Mouse (Mus musculus) MEL (cell line): Measurements from ENCODE around the gene Vps9d1. TPM values are rescaled to one million over a fixed set of nuclear protein-coding genes. Genes with fewer than 3 reads are reported as not detected.
A peak's percentile ranks its signal among the peaks of the same experiment; 100 is the strongest.

Experiments used
- DNase-seq: peaks from one replicate; pipeline ENCODE4 v3.0.0; 2011; ENCODE audit warnings: low read depth, low spot score
- H3K27ac ChIP-seq: 2 replicates; pipeline ENCODE4 v1.5.1; 2012; ENCODE audit warnings: low read depth, mild to moderate bottlenecking, control low read depth, low read length, moderate library complexity; ENCODE audit not compliant: control insufficient read depth
- H3K27me3 ChIP-seq, 2 experiments: fragments of 150-350 bp in 1 of 2; sonication (generic) in 1 of 2; 2 replicates each; pipeline ENCODE4 v1.6.1; 2012; ENCODE audit warnings: low read length in 2 of 2, mild to moderate bottlenecking in 2 of 2, improper control_type of control experiment in 1 of 2, moderate library complexity in 1 of 2; ENCODE audit not compliant: insufficient read depth in 2 of 2, control insufficient read depth in 1 of 2
- H3K36me3 ChIP-seq, 2 experiments: 2 replicates each; pipeline ENCODE4 v1.6.1; 2012 to 2014; ENCODE audit warnings: low read length in 2 of 2, improper control_type of control experiment in 1 of 2, inconsistent platforms in 1 of 2, mild to moderate bottlenecking in 1 of 2; ENCODE audit not compliant: insufficient read depth in 2 of 2, control insufficient read depth in 1 of 2
- H3K4me1 ChIP-seq, 2 experiments: fragments of 150-350 bp in 1 of 2; sonication (generic) in 1 of 2; 2 replicates each; pipeline ENCODE4 v1.6.1; 2012; ENCODE audit warnings: low read length in 2 of 2, improper control_type of control experiment in 1 of 2, mild to moderate bottlenecking in 1 of 2; ENCODE audit not compliant: insufficient read depth in 2 of 2, control insufficient read depth in 1 of 2
- H3K4me3 ChIP-seq, 2 experiments: fragments of 150-350 bp in 1 of 2; sonication (generic) in 1 of 2; 2 replicates each; pipeline ENCODE4 v1.5.1; 2012; ENCODE audit warnings: low read depth in 2 of 2, low read length in 2 of 2, mild to moderate bottlenecking in 2 of 2, moderate library complexity in 2 of 2, control low read depth in 1 of 2, improper control_type of control experiment in 1 of 2; ENCODE audit not compliant: control insufficient read depth in 1 of 2, insufficient read depth in 1 of 2
- H3K79me2 ChIP-seq: 2 replicates; pipeline ENCODE4 v1.6.1; 2012; ENCODE audit warnings: mild to moderate bottlenecking, low read length, moderate library complexity; ENCODE audit not compliant: control insufficient read depth, poor library complexity, insufficient read depth
- H3K9ac ChIP-seq: 2 replicates; pipeline ENCODE4 v1.6.1; 2012; ENCODE audit warnings: low read depth, mild to moderate bottlenecking, control low read depth, low read length, moderate library complexity; ENCODE audit not compliant: control insufficient read depth, poor library complexity, severe bottlenecking
- H3K9me3 ChIP-seq: fragments of 150-350 bp; sonication (generic); replicated peaks from 2 replicates; pipeline ENCODE4 v1.6.1; 2012; ENCODE audit warnings: mild to moderate bottlenecking, low read length, improper control_type of control experiment, moderate library complexity; ENCODE audit not compliant: insufficient read depth
- BHLHE40 ChIP-seq: IDR thresholded peaks from 2 replicates; pipeline ENCODE4 v1.6.1; 2012; ENCODE audit warnings: low read depth, mild to moderate bottlenecking, inconsistent platforms, low read length, improper control_type of control experiment, borderline replicate concordance
- CHD1 ChIP-seq: IDR thresholded peaks from 2 replicates; pipeline ENCODE4 v1.6.1; 2012; ENCODE audit warnings: low read depth, mild to moderate bottlenecking, inconsistent platforms, low read length, improper control_type of control experiment
- CHD2 ChIP-seq: IDR thresholded peaks from 2 replicates; pipeline ENCODE4 v1.6.1; 2011; ENCODE audit warnings: low read length, improper control_type of control experiment
- E2F4 ChIP-seq: IDR thresholded peaks from 2 replicates; pipeline ENCODE4 v1.6.1; 2011; ENCODE audit warnings: low read depth, low read length, improper control_type of control experiment, borderline replicate concordance
- EP300 ChIP-seq, 2 experiments: IDR thresholded peaks; 2 replicates each; pipeline ENCODE4 v1.6.1; 2011; ENCODE audit warnings: improper control_type of control experiment in 2 of 2, low read length in 2 of 2, low read depth in 1 of 2, mild to moderate bottlenecking in 1 of 2
- JUND ChIP-seq: IDR thresholded peaks from 2 replicates; pipeline ENCODE4 v1.6.1; 2011; ENCODE audit warnings: low read depth, mild to moderate bottlenecking, improper control_type of control experiment, low read length
- MAFK ChIP-seq: IDR thresholded peaks from 2 replicates; pipeline ENCODE4 v1.6.1; 2011; ENCODE audit warnings: low read depth, mild to moderate bottlenecking, low read length, improper control_type of control experiment, borderline replicate concordance
- MAZ ChIP-seq: IDR thresholded peaks from 2 replicates; pipeline ENCODE4 v1.6.1; 2012; ENCODE audit warnings: low read depth, mild to moderate bottlenecking, inconsistent platforms, low read length, improper control_type of control experiment
- MXI1 ChIP-seq: IDR thresholded peaks from 2 replicates; pipeline ENCODE4 v1.6.1; 2011; ENCODE audit warnings: mild to moderate bottlenecking, low read depth, low read length, improper control_type of control experiment
- MYC ChIP-seq: IDR thresholded peaks from 2 replicates; pipeline ENCODE4 v1.6.1; 2011; ENCODE audit warnings: low read depth, mild to moderate bottlenecking, low read length, improper control_type of control experiment, moderate library complexity
- NRF1 ChIP-seq: IDR thresholded peaks from 2 replicates; pipeline ENCODE4 v1.6.1; 2014; ENCODE audit warnings: low read depth, mild to moderate bottlenecking, inconsistent platforms, low read length, improper control_type of control experiment, moderate library complexity; ENCODE audit not compliant: poor library complexity, insufficient read depth, severe bottlenecking
- POLR2AphosphoS2 ChIP-seq: IDR thresholded peaks from 2 replicates; pipeline ENCODE4 v1.6.1; 2011; ENCODE audit warnings: low read length, improper control_type of control experiment
- RAD21 ChIP-seq: IDR thresholded peaks from 2 replicates; pipeline ENCODE4 v1.6.1; 2011; ENCODE audit warnings: mild to moderate bottlenecking, low read depth, low read length, improper control_type of control experiment
- RCOR1 ChIP-seq: IDR thresholded peaks from 2 replicates; pipeline ENCODE4 v1.6.1; 2012; ENCODE audit warnings: low read depth, mild to moderate bottlenecking, inconsistent platforms, low read length, improper control_type of control experiment
- TBP ChIP-seq: IDR thresholded peaks from 2 replicates; pipeline ENCODE4 v1.8.0; 2011; ENCODE audit warnings: low read depth, low read length, improper control_type of control experiment
- UBTF ChIP-seq: IDR thresholded peaks from 2 replicates; pipeline ENCODE4 v1.6.1; 2012; ENCODE audit warnings: low read depth, mild to moderate bottlenecking, inconsistent platforms, low read length, improper control_type of control experiment, moderate library complexity, borderline replicate concordance; ENCODE audit not compliant: insufficient read depth
- ZC3H11A ChIP-seq: IDR thresholded peaks from 2 replicates; pipeline ENCODE4 v1.6.1; 2012; ENCODE audit warnings: low read depth, mild to moderate bottlenecking, inconsistent platforms, low read length, improper control_type of control experiment
- ZKSCAN1 ChIP-seq: IDR thresholded peaks from 2 replicates; pipeline ENCODE4 v1.6.1; 2012; ENCODE audit warnings: low read depth, mild to moderate bottlenecking, inconsistent platforms, low read length, improper control_type of control experiment, moderate library complexity
- ZNF384 ChIP-seq: IDR thresholded peaks from 2 replicates; pipeline ENCODE4 v1.6.1; 2012; ENCODE audit warnings: low read depth, mild to moderate bottlenecking, inconsistent platforms, low read length, improper control_type of control experiment
- polyA plus RNA-seq, 2 experiments: library from polyadenylated mRNA; stranded (reverse) in 1 of 2; unstranded in 1 of 2; fragments of >175 nt in 1 of 2; fragments of >200 nt in 1 of 2; gene quantifications; 2 replicates each; pipeline versions ENCODE4 v1.2.1 to v1.2.4; 2012; ENCODE audit warnings: low replicate concordance in 2 of 2, low read depth in 1 of 2; ENCODE audit not compliant: insufficient read length in 2 of 2, insufficient read depth in 1 of 2, missing spikeins in 1 of 2
- total RNA-seq: library from RNA; depleted of rRNA; stranded (reverse); fragments of 300-350 nt; gene quantifications from 2 replicates; pipeline ENCODE4 v1.2.3, GENCODE M21; 2012

Vps9d1 gene
- total and polyA plus RNA-seq, 3 experiments: 4.4 to 12.2 TPM; not detected in 1

DNA sequence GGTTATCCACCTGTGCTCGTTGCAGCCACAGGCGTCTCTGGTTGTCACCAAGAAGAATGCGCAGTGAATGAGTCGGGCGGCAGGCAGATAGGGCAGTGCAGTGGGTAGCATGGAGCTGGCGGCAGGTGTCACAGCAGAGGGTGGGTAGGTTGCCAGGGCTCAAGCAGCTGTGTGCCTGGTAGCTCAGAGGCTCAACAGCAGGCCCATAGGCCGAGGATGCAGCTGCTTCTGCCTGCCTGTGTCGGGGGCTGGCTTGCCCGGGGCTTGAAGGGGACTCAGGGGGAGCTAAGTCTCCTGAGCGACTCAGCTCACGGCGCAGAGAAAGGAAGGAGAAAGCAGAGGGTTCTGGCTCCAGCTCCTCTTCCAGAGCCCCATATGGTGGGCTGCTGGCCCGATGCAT is 20.8 kb downstream of the Vps9d1 start:
- TF ChIP-seq MYC (no peak), POLR2AphosphoS2 (0 out of 2 replicates have a peak, but pooled peaks have one; percentile 13)
- H3K4me3 ChIP-seq: no peak overlapping the region
- no peak overlapping the region for H3K27ac ChIP-seq
- H3K79me2 ChIP-seq: no peaks in the 10 kb centered on the region; the same call in 1 of the 2 replicates
- H3K27me3 ChIP-seq: no peaks in the 10 kb centered on the region; a peak in 1 of 4 replicates
- no peak for DNase-seq
- H3K9me3 ChIP-seq: no peaks in the 10 kb centered on the region
- H3K9ac ChIP-seq: no peak overlapping the region
- no peaks in the 10 kb centered on the region; a peak in 1 of 4 replicates for H3K36me3 ChIP-seq
- H3K4me1 ChIP-seq: peaks cover 0 to 9% of the 10 kb centered on the region in 2 experiments; a peak in 1 of 4 replicates

DNA sequence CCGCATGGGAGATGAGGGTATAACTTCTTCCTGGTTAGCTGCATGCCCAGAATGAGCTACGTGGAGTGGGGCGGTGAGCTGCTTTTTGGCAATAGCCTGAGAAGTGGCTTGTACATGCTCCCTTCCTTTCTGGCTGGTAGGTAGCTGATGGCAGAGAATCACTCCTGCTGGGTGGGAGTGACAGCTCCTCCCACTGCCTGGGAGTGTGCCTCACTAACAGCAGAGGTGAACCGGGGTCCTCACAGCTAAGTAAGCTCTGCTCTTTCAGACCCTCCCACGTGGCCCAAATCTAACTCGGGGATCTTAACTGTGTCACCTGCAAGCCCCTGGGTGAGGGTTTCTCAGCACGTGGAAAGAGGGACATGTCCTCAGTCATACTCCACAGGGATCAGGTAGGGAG is 21.6 kb downstream of the Vps9d1 start:
- Histone ChIP-seq H3K9me3 (no peaks in the 10 kb centered on the region), H3K27ac (no peak overlapping the region), H3K4me1 (peaks cover 0 to 9% of the 10 kb centered on the region in 2 experiments; a peak in 1 of 4 replicates), H3K4me3 (no peak overlapping the region), H3K27me3 (no peaks in the 10 kb centered on the region; a peak in 1 of 4 replicates), H3K79me2 (no peaks in the 10 kb centered on the region; the same call in 1 of the 2 replicates)
- no peak for TF ChIP-seq ZNF384
- TF ChIP-seq MYC: no peak
- no peak for TF ChIP-seq ZC3H11A
- TF ChIP-seq MAFK: no peak
- no peak for TF ChIP-seq MAZ
- TF ChIP-seq UBTF: no peak
- no peak for TF ChIP-seq RAD21
- no peak for TF ChIP-seq RCOR1
- TF ChIP-seq TBP: no peak
- TF ChIP-seq JUND: no peak
- TF ChIP-seq ZKSCAN1: no peak
- TF ChIP-seq E2F4: no peak
- TF ChIP-seq EP300 (IDR thresholded peaks at IDR 0.05; ENCODE audit: low read depth in 1 of 2, low read length in 2 of 2): no peak
- no peak for TF ChIP-seq MXI1
- TF ChIP-seq CHD1: no peak
- TF ChIP-seq CHD2: no peak
- no peak for TF ChIP-seq BHLHE40
- TF ChIP-seq NRF1: no peak
- TF ChIP-seq, all 39 proteins: peak for 0
- no peak overlapping the region for H3K9ac ChIP-seq
- no peaks in the 10 kb centered on the region; a peak in 1 of 4 replicates for H3K36me3 ChIP-seq
- DNase-seq: no peak
